Mouse (Mus musculus): ENCODE data around the gene Hmcn2. TPM values are rescaled to one million over a fixed set of nuclear protein-coding genes. Genes with fewer than 3 reads are reported as not detected.
A peak's percentile ranks its signal among the peaks of the same experiment; 100 is the strongest.

Gene Hmcn2
- polyA plus RNA-seq, 1 experiment from 2014 or later, result 1.0 TPM

- Histone ChIP-seq H3K4me3 (replicated peaks; ENCODE audit: low read depth, low read length) (no peak overlapping the region), H3K27me3 (ENCODE audit: insufficient read depth, low read length) (no peaks in the 10 kb centered on the region), H3K27ac (peak overlapping the region; percentile 36; the same call in 1 of the 2 replicates), H3K4me1 (replicated peaks; ENCODE audit: insufficient read depth, low read length) (peaks cover 9% of the 10 kb centered on the region; the same call in 1 of the 2 replicates), H3K9ac (ENCODE audit: low read depth, low read length) (no peak overlapping the region), H3K9me3 (replicated peaks; ENCODE audit: low read length) (no peaks in the 10 kb centered on the region), H3K4me2 (ENCODE audit: low read length) (no peak overlapping the region), H3K36me3 (ENCODE audit: insufficient read depth, low read length) (no peaks in the 10 kb centered on the region)
- DNase-seq (ENCODE audit: low spot score) (no peak), ATAC-seq (replicated peaks; ENCODE audit: low FRiP score, low read depth) (peak; percentile 27; the same call in 1 of the 2 replicates)
- no peak for TF ChIP-seq CTCF (IDR thresholded peaks at IDR 0.05; ENCODE audit: low read depth)
- WGBS, result 58% methylated on average over 5 of the region's 5 CpGs
Measured at GRCm38 (mm10) chr2:31458460-31458859, 144.2 kb downstream of the Hmcn2 start.

GRCm38 (mm10) chr2:31458989-31459936 is 145.0 kb downstream of the Hmcn2 start:
- H3K4me3 ChIP-seq (replicated peaks; ENCODE audit: low read depth, low read length), result no peak overlapping the region
- WGBS, result 45% methylated on average over 16 of the region's 16 CpGs
- DNase-seq (ENCODE audit: low spot score) (no peak), ATAC-seq (replicated peaks; ENCODE audit: low FRiP score, low read depth) (peak; percentile 79)
- peak overlapping the region; percentile 61 for H3K27ac ChIP-seq
- peaks cover 5% of the 10 kb centered on the region; the same call in 1 of the 2 replicates for H3K4me1 ChIP-seq (replicated peaks; ENCODE audit: insufficient read depth, low read length)
- no peaks in the 10 kb centered on the region for H3K36me3 ChIP-seq (ENCODE audit: insufficient read depth, low read length)
- no peak for TF ChIP-seq CTCF (IDR thresholded peaks at IDR 0.05; ENCODE audit: low read depth)
- H3K9ac ChIP-seq (ENCODE audit: low read depth, low read length), result no peak overlapping the region
- H3K4me2 ChIP-seq (ENCODE audit: low read length), result peak overlapping the region; percentile 58
- no peaks in the 10 kb centered on the region for H3K27me3 ChIP-seq (ENCODE audit: insufficient read depth, low read length)
- no peaks in the 10 kb centered on the region for H3K9me3 ChIP-seq (replicated peaks; ENCODE audit: low read length)

- peak; percentile 43 for ATAC-seq (replicated peaks; ENCODE audit: low FRiP score, low read depth)
- peak; percentile 61 for TF ChIP-seq CTCF (IDR thresholded peaks at IDR 0.05; ENCODE audit: low read depth)
Measured at GRCm38 (mm10) chr2:31460025-31460571, 145.9 kb downstream of the Hmcn2 start.

GRCm38 (mm10) chr2:31460920-31461319 is 146.7 kb downstream of the Hmcn2 start:
- 81% methylated on average over 7 of the region's 7 CpGs for WGBS
- no peaks in the 10 kb centered on the region for H3K9me3 ChIP-seq (replicated peaks; ENCODE audit: low read length)
- no peak for TF ChIP-seq CTCF (IDR thresholded peaks at IDR 0.05; ENCODE audit: low read depth)

More at GRCm38 (mm10) chr2:31460025-31460571, 145.9 kb downstream of the Hmcn2 start:
- Histone ChIP-seq H3K9me3 (replicated peaks; ENCODE audit: low read length) (no peaks in the 10 kb centered on the region), H3K4me2 (ENCODE audit: low read length) (peak overlapping the region; percentile 58), H3K4me3 (replicated peaks; ENCODE audit: low read depth, low read length) (peak overlapping the region; percentile 29), H3K27me3 (ENCODE audit: insufficient read depth, low read length) (no peaks in the 10 kb centered on the region), H3K27ac (peak overlapping the region; percentile 61), H3K9ac (ENCODE audit: low read depth, low read length) (no peak overlapping the region), H3K4me1 (replicated peaks; ENCODE audit: insufficient read depth, low read length) (no peaks in the 10 kb centered on the region; the same call in 1 of the 2 replicates), H3K36me3 (ENCODE audit: insufficient read depth, low read length) (no peaks in the 10 kb centered on the region)
- 2% methylated on average over 48 of the region's 48 CpGs for WGBS
- peak; percentile 59 for DNase-seq (ENCODE audit: low spot score)

GRCm38 (mm10) chr2:31462051-31462450 is 147.8 kb downstream of the Hmcn2 start:
- Histone ChIP-seq H3K4me1 (replicated peaks; ENCODE audit: insufficient read depth, low read length) (no peaks in the 10 kb centered on the region; the same call in 1 of the 2 replicates), H3K9me3 (replicated peaks; ENCODE audit: low read length) (no peaks in the 10 kb centered on the region), H3K9ac (ENCODE audit: low read depth, low read length) (no peak overlapping the region), H3K4me2 (ENCODE audit: low read length) (no peak overlapping the region), H3K27ac (no peak overlapping the region), H3K36me3 (ENCODE audit: insufficient read depth, low read length) (no peaks in the 10 kb centered on the region), H3K4me3 (replicated peaks; ENCODE audit: low read depth, low read length) (no peak overlapping the region), H3K27me3 (ENCODE audit: insufficient read depth, low read length) (no peaks in the 10 kb centered on the region)
- TF ChIP-seq CTCF (IDR thresholded peaks at IDR 0.05; ENCODE audit: low read depth), result no peak
- ATAC-seq (replicated peaks; ENCODE audit: low FRiP score, low read depth), result no peak
- 40% methylated on average over 8 of the region's 8 CpGs for WGBS
- DNase-seq (ENCODE audit: low spot score), result no peak

More at GRCm38 (mm10) chr2:31460920-31461319, 146.7 kb downstream of the Hmcn2 start:
- no peak overlapping the region for H3K4me3 ChIP-seq (replicated peaks; ENCODE audit: low read depth, low read length)
- H3K27me3 ChIP-seq (ENCODE audit: insufficient read depth, low read length), result no peaks in the 10 kb centered on the region
- no peak overlapping the region for H3K9ac ChIP-seq (ENCODE audit: low read depth, low read length)
- ATAC-seq (replicated peaks; ENCODE audit: low FRiP score, low read depth) (no peak), DNase-seq (ENCODE audit: low spot score) (no peak)
- no peaks in the 10 kb centered on the region for H3K36me3 ChIP-seq (ENCODE audit: insufficient read depth, low read length)
- no peak overlapping the region for H3K4me2 ChIP-seq (ENCODE audit: low read length)
- no peak overlapping the region for H3K27ac ChIP-seq
- no peaks in the 10 kb centered on the region; the same call in 1 of the 2 replicates for H3K4me1 ChIP-seq (replicated peaks; ENCODE audit: insufficient read depth, low read length)

GRCm38 (mm10) chr2:31463253-31463652 is 149.0 kb downstream of the Hmcn2 start:
- Histone ChIP-seq H3K9ac (ENCODE audit: low read depth, low read length) (no peak overlapping the region), H3K27ac (no peak overlapping the region; the same call in 1 of the 2 replicates), H3K27me3 (ENCODE audit: insufficient read depth, low read length) (no peaks in the 10 kb centered on the region), H3K36me3 (ENCODE audit: insufficient read depth, low read length) (no peaks in the 10 kb centered on the region), H3K4me3 (replicated peaks; ENCODE audit: low read depth, low read length) (no peak overlapping the region), H3K4me2 (ENCODE audit: low read length) (no peak overlapping the region), H3K9me3 (replicated peaks; ENCODE audit: low read length) (no peaks in the 10 kb centered on the region), H3K4me1 (replicated peaks; ENCODE audit: insufficient read depth, low read length) (no peaks in the 10 kb centered on the region; the same call in 1 of the 2 replicates)
- WGBS, result 82% methylated on average over 7 of the region's 7 CpGs
- TF ChIP-seq CTCF (IDR thresholded peaks at IDR 0.05; ENCODE audit: low read depth), result no peak
- DNase-seq (ENCODE audit: low spot score) (no peak), ATAC-seq (replicated peaks; ENCODE audit: low FRiP score, low read depth) (no peak)
